Mouse (Mus musculus) layer of hippocampus, adult 9-10 months (tissue): Measurements from ENCODE around the gene Snap23.
"Not testable (repeated sequence)": the region's sequence is repeated elsewhere in the genome, so short reads cannot be mapped to it uniquely, and the experiment has no call there.

ENCODE experiments used
- DNase-seq: peaks from one replicate; pipeline ENCODE4 v3.0.0; 2022; ENCODE audit warnings: low spot score

Snap23 gene

GRCm38 (mm10) chr2:120566886-120567797, at the start of gene Snap23:
Snap23 (plus strand) TSS chr2:120567671.
- peak; percentile 87 for DNase-seq

GRCm38 (mm10) chr2:120518547-120519210, 48.8 kb upstream of the Snap23 start:
- DNase-seq = no peak

- no peak for DNase-seq
Measured at GRCm38 (mm10) chr2:120526771-120527170, 40.7 kb upstream of the Snap23 start.

GRCm38 (mm10) chr2:120529531-120529930, 37.9 kb upstream of the Snap23 start:
- DNase-seq = no peak

GRCm38 (mm10) chr2:120531223-120531622, 36.2 kb upstream of the Snap23 start:
- no peak for DNase-seq

- no peak for DNase-seq
Measured at GRCm38 (mm10) chr2:120539333-120539732, 28.1 kb upstream of the Snap23 start.

GRCm38 (mm10) chr2:120539778-120540208, 27.7 kb upstream of the Snap23 start:
- peak; percentile 92 for DNase-seq

GRCm38 (mm10) chr2:120544732-120545131, 22.7 kb upstream of the Snap23 start:
- DNase-seq = no peak

- no peak for DNase-seq
Measured at GRCm38 (mm10) chr2:120556868-120557267, 10.6 kb upstream of the Snap23 start.

- DNase-seq = no peak
Measured at GRCm38 (mm10) chr2:120558813-120559212, 8.7 kb upstream of the Snap23 start.

- DNase-seq = no peak
Measured at GRCm38 (mm10) chr2:120561524-120561923, 5.9 kb upstream of the Snap23 start.

GRCm38 (mm10) chr2:120562859-120563234, 4.6 kb upstream of the Snap23 start:
- no peak for DNase-seq

- peak; percentile 73 for DNase-seq
Measured at GRCm38 (mm10) chr2:120563235-120563990, 4.1 kb upstream of the Snap23 start, which contains the start of gene Zfp106. Zfp106 (minus strand) TSS chr2:120563843.

- not testable (repeated sequence) for DNase-seq
Measured at GRCm38 (mm10) chr2:120564548-120565188, 2.8 kb upstream of the Snap23 start.

GRCm38 (mm10) chr2:120565363-120565762, 2.1 kb upstream of the Snap23 start:
- DNase-seq = no peak

GRCm38 (mm10) chr2:120567798-120568320, 388 bp downstream of the Snap23 start:
- no peak for DNase-seq

- DNase-seq = no peak
Measured at GRCm38 (mm10) chr2:120571081-120571480, 3.6 kb downstream of the Snap23 start.

- DNase-seq = not testable (repeated sequence)
Measured at GRCm38 (mm10) chr2:120572161-120572560, 4.7 kb downstream of the Snap23 start.

- DNase-seq = no peak
Measured at GRCm38 (mm10) chr2:120575121-120575520, 7.7 kb downstream of the Snap23 start.

- no peak for DNase-seq
Measured at GRCm38 (mm10) chr2:120575978-120576377, 8.5 kb downstream of the Snap23 start.

- no peak for DNase-seq
Measured at GRCm38 (mm10) chr2:120577799-120578198, 10.3 kb downstream of the Snap23 start.

- DNase-seq = no peak
Measured at GRCm38 (mm10) chr2:120578286-120578685, 10.8 kb downstream of the Snap23 start.
